Mouse (Mus musculus) intestine, postnatal 0 days (tissue): ENCODE data around the gene Ubl7. TPM values are rescaled to one million over a fixed set of nuclear protein-coding genes. Genes with fewer than 3 reads are reported as not detected.

ENCODE experiments used
- ATAC-seq: fragments of 200-750 bp; cut with Nextera tagmentation; 2 replicates; pipeline ENCODE4 v1.8.0; 2017; ENCODE audit warnings: mild to moderate bottlenecking, moderate TSS enrichment, moderate library complexity
- H3K27ac ChIP-seq: fragments of 300-500 bp; sonication (generic); 2 replicates; pipeline ENCODE4 v1.5.1; 2014; ENCODE audit warnings: mild to moderate bottlenecking, low read depth, low read length, moderate library complexity
- H3K27me3 ChIP-seq: fragments of 300-500 bp; sonication (generic); replicated peaks from 2 replicates; pipeline ENCODE4 v1.6.1; 2014; ENCODE audit warnings: low read length, mixed read lengths; ENCODE audit not compliant: control insufficient read depth, insufficient read depth
- H3K36me3 ChIP-seq: fragments of 300-500 bp; sonication (generic); 2 replicates; pipeline ENCODE4 v1.6.1; 2014; ENCODE audit warnings: mild to moderate bottlenecking, moderate library complexity; ENCODE audit not compliant: control insufficient read depth, insufficient read depth
- H3K4me1 ChIP-seq: fragments of 300-500 bp; sonication (generic); replicated peaks from 2 replicates; pipeline ENCODE4 v1.6.1; 2014; ENCODE audit warnings: antibody characterized with exemption, low read length, mixed read lengths; ENCODE audit not compliant: control insufficient read depth, insufficient read depth
- H3K4me2 ChIP-seq: fragments of 300-500 bp; sonication (generic); replicated peaks from 2 replicates; pipeline ENCODE4 v1.6.1; 2014; ENCODE audit warnings: low read depth, mild to moderate bottlenecking, moderate library complexity
- H3K4me3 ChIP-seq: fragments of 300-500 bp; sonication (generic); 2 replicates; pipeline ENCODE4 v1.5.1; 2014; ENCODE audit warnings: low read depth, low read length
- H3K9ac ChIP-seq: fragments of 300-500 bp; sonication (generic); 2 replicates; pipeline ENCODE4 v1.6.1; 2014; ENCODE audit warnings: mild to moderate bottlenecking, low read depth, low read length
- H3K9me3 ChIP-seq: fragments of 300-500 bp; sonication (generic); 2 replicates; pipeline ENCODE4 v1.6.1; 2016; ENCODE audit warnings: mixed run types; ENCODE audit not compliant: control insufficient read depth
- CTCF ChIP-seq: sonication (generic); IDR thresholded peaks from 2 replicates; pipeline ENCODE4 v1.5.1; 2016; ENCODE audit warnings: low read depth, mild to moderate bottlenecking, control low read depth, antibody characterized with exemption, moderate library complexity
- WGBS: fragments of 180-500 bp; shearing (Covaris S2); extraction: QIAGEN DNeasy Blood & Tissue Kit; methylation state at CpG from one replicate; pipeline ENCODE4 v1.1.7; 2014; 5-methylcytosine and 5-hydroxymethylcytosine counted together
- polyA plus RNA-seq: library from polyadenylated mRNA; unstranded; fragments of >200 nt; fragmentation: Nextera tagmentation; extraction: Ambion mirVana; gene quantifications from 2 replicates; pipeline ENCODE4 v1.2.1, GENCODE M21; 2015

Ubl7 gene
- polyA plus RNA-seq, 1 experiment from 2014 or later = 77.1 TPM

- Histone ChIP-seq H3K36me3 (no peaks in the 10 kb centered on the region), H3K27ac (peak overlapping the region; percentile 86), H3K9me3 (no peaks in the 10 kb centered on the region), H3K4me2 (no peak overlapping the region), H3K9ac (no peak overlapping the region), H3K4me1 (peaks cover 22% of the 10 kb centered on the region), H3K4me3 (no peak overlapping the region), H3K27me3 (no peaks in the 10 kb centered on the region)
- WGBS = 75% methylated on average over 9 of the region's 9 CpGs
- ATAC-seq = no peak
- no peak for TF ChIP-seq CTCF
These were observed 57.5 kb downstream of the Ubl7 start for GRCm38 (mm10) chr9:57968166-57968771.

GRCm38 (mm10) chr9:57968783-57969542, 58.2 kb downstream of the Ubl7 start:
- H3K9me3 ChIP-seq = no peaks in the 10 kb centered on the region
- ATAC-seq = peak; percentile 87
- no peak overlapping the region for H3K9ac ChIP-seq
- peaks cover 22% of the 10 kb centered on the region for H3K4me1 ChIP-seq
- no peak for TF ChIP-seq CTCF
- H3K4me2 ChIP-seq = no peak overlapping the region
- H3K27ac ChIP-seq = peak overlapping the region; percentile 86
- H3K36me3 ChIP-seq = no peaks in the 10 kb centered on the region
- no peaks in the 10 kb centered on the region for H3K27me3 ChIP-seq
- WGBS = 53% methylated on average over 8 of the region's 8 CpGs
- no peak overlapping the region for H3K4me3 ChIP-seq

- H3K9me3 ChIP-seq = no peaks in the 10 kb centered on the region
- peak overlapping the region; percentile 85 for H3K27ac ChIP-seq
- H3K4me3 ChIP-seq = no peak overlapping the region
- peak; percentile 1; the same call in 1 of the 2 replicates for ATAC-seq
- H3K9ac ChIP-seq = no peak overlapping the region
- no peaks in the 10 kb centered on the region for H3K27me3 ChIP-seq
- no peaks in the 10 kb centered on the region for H3K36me3 ChIP-seq
- no peak overlapping the region for H3K4me2 ChIP-seq
- peaks cover 25% of the 10 kb centered on the region for H3K4me1 ChIP-seq
- WGBS = 61% methylated on average over 11 of the region's 11 CpGs
- no peak for TF ChIP-seq CTCF
These were observed 59.1 kb downstream of the Ubl7 start for GRCm38 (mm10) chr9:57969736-57970495.

- no peak for ATAC-seq
- H3K4me3 ChIP-seq = no peak overlapping the region
These were observed 60.6 kb downstream of the Ubl7 start for GRCm38 (mm10) chr9:57971413-57971812.

GRCm38 (mm10) chr9:57972141-57972591, 61.4 kb downstream of the Ubl7 start:
- Histone ChIP-seq H3K4me2 (no peak overlapping the region), H3K9ac (no peak overlapping the region), H3K4me1 (peaks cover 28% of the 10 kb centered on the region), H3K4me3 (no peak overlapping the region), H3K27me3 (no peaks in the 10 kb centered on the region), H3K9me3 (no peaks in the 10 kb centered on the region), H3K27ac (0 out of 2 replicates have a peak overlapping the region, but pooled peaks have one; percentile 28), H3K36me3 (no peaks in the 10 kb centered on the region)
- 62% methylated on average over 9 of the region's 9 CpGs for WGBS
- TF ChIP-seq CTCF = no peak
- ATAC-seq = no peak

More at GRCm38 (mm10) chr9:57971413-57971812, 60.6 kb downstream of the Ubl7 start:
- TF ChIP-seq CTCF = no peak
- Histone ChIP-seq H3K4me2 (no peak overlapping the region), H3K4me1 (peaks cover 28% of the 10 kb centered on the region), H3K9ac (no peak overlapping the region), H3K9me3 (no peaks in the 10 kb centered on the region), H3K27me3 (no peaks in the 10 kb centered on the region), H3K36me3 (no peaks in the 10 kb centered on the region), H3K27ac (no peak overlapping the region)
- 80% methylated on average over 5 of the region's 5 CpGs for WGBS

GRCm38 (mm10) chr9:57972776-57973439, 62.1 kb downstream of the Ubl7 start:
- no peak for TF ChIP-seq CTCF
- Histone ChIP-seq H3K36me3 (no peaks in the 10 kb centered on the region), H3K27me3 (no peaks in the 10 kb centered on the region), H3K4me2 (no peak overlapping the region), H3K4me3 (no peak overlapping the region), H3K9ac (no peak overlapping the region), H3K9me3 (no peaks in the 10 kb centered on the region), H3K4me1 (peaks cover 28% of the 10 kb centered on the region), H3K27ac (peak overlapping the region; percentile 85)
- WGBS = 43% methylated on average over 9 of the region's 9 CpGs
- ATAC-seq = no peak
